Mouse (Mus musculus) liver, embryonic 12.5 days (tissue): ENCODE data around the gene Lcn2. TPM values are rescaled to one million over a fixed set of nuclear protein-coding genes. Genes with fewer than 3 reads are reported as not detected.

Experiments used
- ATAC-seq: fragments of 200-750 bp; cut with Nextera tagmentation; 2 replicates; pipeline ENCODE4 v1.8.0; 2017; ENCODE audit warnings: moderate number of reproducible peaks, mild to moderate bottlenecking, moderate library complexity
- H3K27ac ChIP-seq: fragments of 300-500 bp; sonication (generic); 2 replicates; pipeline ENCODE4 v1.5.1; 2016; ENCODE audit warnings: mild to moderate bottlenecking
- H3K27me3 ChIP-seq: fragments of 300-500 bp; sonication (generic); replicated peaks from 2 replicates; pipeline ENCODE4 v1.6.1; 2016; ENCODE audit warnings: mild to moderate bottlenecking, moderate library complexity
- H3K36me3 ChIP-seq: fragments of 300-500 bp; sonication (generic); 2 replicates; pipeline ENCODE4 v1.6.1; 2016; ENCODE audit warnings: mild to moderate bottlenecking, moderate library complexity
- H3K4me1 ChIP-seq: fragments of 300-500 bp; sonication (generic); 2 replicates; pipeline ENCODE4 v1.6.1; 2016
- H3K4me2 ChIP-seq: fragments of 300-500 bp; sonication (generic); 2 replicates; pipeline ENCODE4 v1.6.1; 2016; ENCODE audit warnings: mild to moderate bottlenecking, moderate library complexity
- H3K4me3 ChIP-seq: fragments of 300-500 bp; sonication (generic); 2 replicates; pipeline ENCODE4 v1.5.1; 2016; ENCODE audit warnings: mild to moderate bottlenecking, moderate library complexity
- H3K9ac ChIP-seq: fragments of 300-500 bp; sonication (generic); 2 replicates; pipeline ENCODE4 v1.6.1; 2016; ENCODE audit warnings: mild to moderate bottlenecking, moderate library complexity
- H3K9me3 ChIP-seq: fragments of 300-500 bp; sonication (generic); replicated peaks from 2 replicates; pipeline ENCODE4 v1.6.1; 2016; ENCODE audit warnings: mild to moderate bottlenecking, moderate library complexity
- WGBS: fragments of 180-500 bp; shearing (Covaris S2); methylation state at CpG from one replicate; pipeline ENCODE4 v1.1.7; 2016; ENCODE audit not compliant: insufficient replicate concordance; 5-methylcytosine and 5-hydroxymethylcytosine counted together
- polyA plus RNA-seq: library from polyadenylated mRNA; unstranded; fragments of >200 nt; fragmentation: Nextera tagmentation; extraction: Ambion mirVana; gene quantifications from 2 replicates; pipeline ENCODE4 v1.2.1, GENCODE M21; 2016

Gene Lcn2
- polyA plus RNA-seq, 1 experiment from 2014 or later: 15.2 TPM

DNA sequence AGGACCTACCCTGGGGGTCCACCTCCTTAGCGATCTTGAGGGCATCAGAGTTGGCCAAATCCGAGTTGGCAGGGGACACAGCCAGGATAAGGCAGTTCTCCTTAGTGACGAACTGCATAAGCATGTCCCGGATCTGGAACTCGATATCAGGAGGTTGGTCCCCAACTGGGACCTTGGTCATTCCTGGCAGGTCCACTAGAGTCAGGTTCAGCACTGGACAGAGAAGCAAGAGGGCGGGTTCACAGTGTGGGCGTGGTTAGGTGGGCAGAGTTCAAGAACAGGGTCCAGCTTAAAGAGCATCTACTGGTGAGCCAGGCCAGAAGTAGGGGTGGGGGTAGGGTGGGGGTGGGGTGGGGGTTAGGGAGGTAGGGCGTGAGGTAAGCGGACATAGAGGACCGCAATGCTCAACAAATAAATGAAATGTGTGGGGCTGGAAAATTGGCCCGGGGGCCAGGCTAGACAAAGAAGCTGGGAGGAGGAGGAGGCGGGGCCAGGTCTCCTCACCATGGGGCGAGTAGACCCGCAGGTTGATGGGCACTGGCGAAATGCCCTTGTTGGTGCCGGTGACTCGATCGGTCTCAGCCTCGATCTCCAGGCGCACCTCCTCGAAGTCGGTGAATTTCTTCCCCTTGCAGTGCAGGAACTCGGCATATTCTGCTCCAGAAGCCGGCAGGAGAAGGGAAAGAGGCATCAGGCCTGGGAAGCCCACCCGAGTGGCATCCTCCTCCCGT lies 48.0 kb downstream of the Lcn2 start:
- no peaks in the 10 kb centered on the region for H3K9me3 ChIP-seq
- no peak overlapping the region for H3K4me2 ChIP-seq
- no peaks in the 10 kb centered on the region for H3K4me1 ChIP-seq
- no peak overlapping the region for H3K9ac ChIP-seq
- no peak overlapping the region for H3K27ac ChIP-seq
- H3K27me3 ChIP-seq: peaks cover 55% of the 10 kb centered on the region
- H3K36me3 ChIP-seq: no peaks in the 10 kb centered on the region
- 30% methylated on average over 26 of the region's 26 CpGs for WGBS
- no peak for ATAC-seq
- H3K4me3 ChIP-seq: no peak overlapping the region

DNA sequence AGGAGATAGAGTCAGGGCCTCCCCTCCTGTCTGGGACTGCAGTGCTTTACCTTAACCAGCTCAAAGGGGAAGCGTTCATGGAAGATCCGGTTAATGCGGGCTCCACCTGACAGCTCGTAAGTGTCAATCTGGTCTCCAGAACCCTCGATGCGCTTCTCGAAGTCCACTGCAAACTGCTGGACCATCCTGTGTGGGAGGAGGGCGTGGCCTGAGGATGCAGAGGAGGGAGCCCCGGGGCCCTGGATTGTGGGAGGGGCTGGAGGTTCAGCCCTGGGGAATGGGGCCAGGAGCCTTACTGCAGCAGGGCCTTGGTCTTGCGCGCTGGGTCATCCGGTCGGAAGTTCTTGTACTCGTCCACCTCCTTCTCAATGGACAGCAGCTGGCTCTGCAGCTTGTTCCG lies 52.2 kb downstream of the Lcn2 start:
- no peaks in the 10 kb centered on the region for H3K36me3 ChIP-seq
- ATAC-seq: no peak
- no peak overlapping the region for H3K4me2 ChIP-seq
- peaks cover 78% of the 10 kb centered on the region for H3K27me3 ChIP-seq
- H3K9me3 ChIP-seq: no peaks in the 10 kb centered on the region
- 35% methylated on average over 15 of the region's 15 CpGs for WGBS
- no peak overlapping the region for H3K9ac ChIP-seq
- no peak overlapping the region for H3K27ac ChIP-seq
- no peaks in the 10 kb centered on the region for H3K4me1 ChIP-seq
- H3K4me3 ChIP-seq: no peak overlapping the region

Other genes starting within 250 kb of the Lcn2 start
- 20.8 and 23.6 TPM in 2 replicates for gene Prrc2b, start 237.2 kb downstream of the Lcn2 start, polyA plus RNA-seq
- 19.1 and 20.0 TPM in 2 replicates for gene Pomt1, start 151.7 kb downstream of the Lcn2 start, polyA plus RNA-seq
- 39.9 and 42.0 TPM in 2 replicates for gene Uck1, start 128.1 kb downstream of the Lcn2 start, polyA plus RNA-seq
- gene Golga2, start 100.9 kb downstream of the Lcn2 start, polyA plus RNA-seq: 13.0 and 14.4 TPM in 2 replicates
- 214 and 218 TPM in 2 replicates for gene Swi5, start 100.2 kb downstream of the Lcn2 start, polyA plus RNA-seq
- 24.8 and 27.1 TPM in 2 replicates for gene Ciz1, start 35.9 kb downstream of the Lcn2 start, polyA plus RNA-seq
- gene Dnm1, start 34.9 kb downstream of the Lcn2 start, polyA plus RNA-seq: 2.4 and 3.1 TPM in 2 replicates
- gene 1110008P14Rik, start 6.3 kb downstream of the Lcn2 start, polyA plus RNA-seq: 36.2 and 40.6 TPM in 2 replicates
- gene Ptges2, start 7.6 kb upstream of the Lcn2 start, polyA plus RNA-seq: 19.3 and 21.1 TPM in 2 replicates
- 2.9 and 3.2 TPM in 2 replicates for gene Naif1, start 62.2 kb upstream of the Lcn2 start, polyA plus RNA-seq
- 11.4 and 11.9 TPM in 2 replicates for gene Slc25a25, start 63.2 kb upstream of the Lcn2 start, polyA plus RNA-seq
- gene Fam102a, start 147.1 kb upstream of the Lcn2 start, polyA plus RNA-seq: 2.4 and 2.5 TPM in 2 replicates
- gene Dpm2, start 182.6 kb upstream of the Lcn2 start, polyA plus RNA-seq: 69.5 and 73.8 TPM in 2 replicates
- 0.13 TPM in 1 of 2 replicates, not detected in the other for gene Pip5kl1, start 186.5 kb upstream of the Lcn2 start, polyA plus RNA-seq
- gene 9430097D07Rik, start 187.4 kb upstream of the Lcn2 start, polyA plus RNA-seq: not detected in 2 replicates
- gene St6galnac4, start 198.8 kb upstream of the Lcn2 start, polyA plus RNA-seq: 17.5 and 18.9 TPM in 2 replicates
- 14.5 and 15.4 TPM in 2 replicates for gene St6galnac6, start 211.5 kb upstream of the Lcn2 start, polyA plus RNA-seq
- 2.6 TPM in 2 replicates for gene Ak1, start 233.5 kb upstream of the Lcn2 start, polyA plus RNA-seq